Mouse (Mus musculus) olfactory bulb, adult 2 months (tissue): ENCODE data around the gene Efna5.

Experiments used
- CTCF ChIP-seq: fragments of 200-500 bp; IDR thresholded peaks from 2 replicates; pipeline ENCODE4 v1.5.1; 2012; ENCODE audit warnings: low read depth, mild to moderate bottlenecking, low read length, moderate library complexity; ENCODE audit not compliant: insufficient read depth
- POLR2A ChIP-seq: fragments of 200-500 bp; IDR thresholded peaks from 2 replicates; pipeline ENCODE4 v1.6.1; 2012; ENCODE audit warnings: mild to moderate bottlenecking, low read depth, low read length, moderate library complexity; ENCODE audit not compliant: insufficient read depth

- TF ChIP-seq CTCF (no peak), POLR2A (no peak)
These were observed 125.5 kb downstream of the Efna5 start for GRCm38 (mm10) chr17:62755635-62756034.
